Mouse (Mus musculus) urinary bladder, postnatal 36 days (tissue): ENCODE data around the gene Cachd1.

Experiments
- DNase-seq, 2 experiments: peaks; one replicate each; pipeline ENCODE4 v3.0.0; 2022; ENCODE audit warnings: low spot score in 2 of 2, mixed read lengths in 1 of 2

Cachd1 gene

DNA sequence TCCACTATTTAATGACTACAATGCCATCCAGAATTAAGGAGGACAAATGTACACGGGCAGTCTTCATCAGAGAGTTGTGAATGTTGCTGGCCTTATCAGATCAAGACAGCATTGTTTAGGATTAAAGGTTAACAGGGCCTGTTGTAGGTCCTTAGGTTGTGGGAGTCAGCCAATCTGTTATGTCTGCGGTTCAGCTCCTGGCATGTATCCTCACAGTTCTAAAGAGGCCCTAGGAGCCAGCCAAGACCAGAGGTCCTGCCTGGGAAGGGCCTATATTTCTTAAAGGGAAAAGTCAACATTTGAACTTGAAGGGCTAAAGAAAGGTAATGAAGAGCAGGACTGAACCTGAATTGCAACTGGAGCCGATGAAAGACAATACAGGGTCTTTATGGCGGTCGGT is 13.7 kb downstream of the Cachd1 start:
- no peak for DNase-seq

DNA sequence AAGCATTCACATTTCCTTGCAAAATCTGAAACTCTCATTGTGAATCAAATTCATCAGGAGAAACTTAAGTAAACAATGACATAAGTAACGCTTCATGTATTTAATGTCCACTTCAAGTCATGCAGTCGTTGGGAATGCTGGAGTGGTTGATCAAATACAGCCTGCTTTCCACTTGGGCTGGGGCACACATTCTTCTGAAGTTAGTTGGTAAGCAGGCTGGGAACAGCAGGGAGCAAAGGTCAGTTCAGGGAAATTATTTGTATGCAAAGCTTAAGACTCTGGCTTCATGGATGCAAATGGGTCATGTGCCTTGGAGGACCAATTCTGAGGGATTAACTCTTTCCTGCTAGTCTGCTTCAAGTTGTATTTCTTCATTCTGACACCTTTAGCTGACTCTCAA is 16.7 kb downstream of the Cachd1 start:
- no peak for DNase-seq

DNA sequence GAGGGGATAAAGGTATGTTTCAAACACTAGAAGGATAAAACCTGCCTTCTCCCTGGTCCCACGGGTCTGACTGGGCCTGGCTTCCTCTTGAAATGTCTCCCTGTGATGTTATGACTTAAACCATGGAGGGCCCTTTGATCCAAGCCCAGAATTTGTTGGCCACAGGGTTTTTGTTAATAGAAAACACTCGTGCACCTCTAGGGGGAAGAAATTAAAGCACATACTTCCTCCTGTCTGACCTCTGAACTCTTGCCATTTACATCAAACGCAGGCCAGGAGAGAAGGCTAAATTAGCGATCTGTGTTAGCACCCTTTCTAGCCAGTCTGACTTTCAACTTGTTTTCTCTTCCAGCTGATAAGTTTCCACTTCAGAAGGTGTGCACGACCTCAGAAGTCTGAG is 19.0 kb downstream of the Cachd1 start:
- DNase-seq: no peak

DNA sequence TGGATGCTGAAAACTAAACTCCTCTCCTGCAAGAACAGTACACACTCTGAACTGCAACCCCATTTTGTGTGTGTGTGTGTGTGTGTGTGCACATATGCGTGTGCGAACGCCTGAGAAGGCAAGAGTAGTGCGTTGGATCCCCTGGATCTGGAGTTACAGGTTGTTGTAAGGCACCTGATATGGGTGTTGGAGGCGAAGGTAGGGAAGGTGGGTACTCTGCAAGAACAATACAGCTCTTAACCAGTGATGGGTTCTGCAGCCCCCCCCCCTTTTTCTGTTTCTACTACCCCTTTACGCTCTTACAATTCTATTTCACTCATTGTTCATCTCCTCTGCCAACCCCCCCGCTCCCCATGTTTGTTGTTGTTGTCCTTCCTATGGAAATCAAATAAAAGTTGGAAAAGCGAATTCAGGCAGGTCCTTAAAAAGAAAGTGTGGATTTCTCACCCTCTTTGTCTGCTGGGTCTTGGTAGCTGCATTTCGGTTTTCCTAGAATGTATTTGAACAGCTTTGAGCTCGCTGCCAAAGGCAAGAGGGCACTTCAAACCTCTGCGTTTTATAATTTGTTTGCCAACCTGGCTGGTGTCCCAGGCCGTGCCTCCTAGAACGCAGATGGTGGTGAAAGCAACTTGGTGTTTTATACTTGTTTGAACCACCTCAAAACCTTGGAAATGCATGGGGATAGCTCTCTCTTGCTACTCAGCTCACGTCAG is 24.4 kb downstream of the Cachd1 start:
- peak in 1 of 2 experiments; percentile 42 for DNase-seq

DNA sequence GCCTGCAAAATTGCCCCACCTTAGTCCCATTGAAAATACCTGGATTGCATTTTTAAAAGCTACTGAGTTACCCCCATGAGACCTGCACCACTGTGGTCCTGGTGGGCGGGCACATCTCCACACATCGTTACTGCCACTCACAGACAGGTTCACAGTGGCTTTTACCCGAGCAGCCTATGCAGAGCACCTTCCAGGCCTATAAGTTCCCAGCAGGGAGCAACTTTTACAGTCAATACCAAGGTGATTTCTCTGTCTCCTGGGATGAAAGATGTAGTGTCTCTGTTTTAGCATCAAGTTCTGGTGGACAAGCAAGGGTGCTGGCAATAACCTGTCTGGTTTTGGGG is 24.9 kb downstream of the Cachd1 start:
- no peak for DNase-seq

DNA sequence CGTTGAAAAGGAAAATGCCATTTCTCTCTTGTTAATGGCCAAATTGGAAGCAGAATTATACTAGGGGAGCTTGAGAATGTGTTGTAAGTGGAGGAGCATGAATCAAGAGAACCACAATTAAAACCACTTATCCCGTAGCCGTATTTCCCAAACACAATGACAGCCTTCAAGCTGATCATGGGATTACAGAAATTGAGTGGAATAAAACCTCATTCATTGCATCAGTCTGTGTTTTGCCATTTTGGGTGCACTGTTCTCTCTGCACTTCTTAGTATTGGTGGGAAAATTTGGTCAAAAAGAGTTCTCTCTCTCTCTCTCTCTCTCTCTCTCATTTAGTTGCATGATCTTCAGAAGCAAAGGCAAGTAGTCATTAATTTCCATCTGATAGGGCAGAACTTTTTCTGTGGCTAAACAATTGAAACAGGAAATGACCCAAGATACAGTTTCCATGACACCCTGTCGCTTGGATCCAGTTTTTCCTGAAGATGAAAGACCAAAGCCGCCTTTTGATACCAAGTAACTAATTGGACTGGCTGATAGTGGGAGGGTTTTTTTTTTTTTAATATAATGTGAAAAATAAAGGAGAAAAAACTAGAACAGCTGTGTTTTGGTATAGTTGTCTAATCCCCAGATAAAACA is 34.7 kb downstream of the Cachd1 start:
- DNase-seq: no peak

DNA sequence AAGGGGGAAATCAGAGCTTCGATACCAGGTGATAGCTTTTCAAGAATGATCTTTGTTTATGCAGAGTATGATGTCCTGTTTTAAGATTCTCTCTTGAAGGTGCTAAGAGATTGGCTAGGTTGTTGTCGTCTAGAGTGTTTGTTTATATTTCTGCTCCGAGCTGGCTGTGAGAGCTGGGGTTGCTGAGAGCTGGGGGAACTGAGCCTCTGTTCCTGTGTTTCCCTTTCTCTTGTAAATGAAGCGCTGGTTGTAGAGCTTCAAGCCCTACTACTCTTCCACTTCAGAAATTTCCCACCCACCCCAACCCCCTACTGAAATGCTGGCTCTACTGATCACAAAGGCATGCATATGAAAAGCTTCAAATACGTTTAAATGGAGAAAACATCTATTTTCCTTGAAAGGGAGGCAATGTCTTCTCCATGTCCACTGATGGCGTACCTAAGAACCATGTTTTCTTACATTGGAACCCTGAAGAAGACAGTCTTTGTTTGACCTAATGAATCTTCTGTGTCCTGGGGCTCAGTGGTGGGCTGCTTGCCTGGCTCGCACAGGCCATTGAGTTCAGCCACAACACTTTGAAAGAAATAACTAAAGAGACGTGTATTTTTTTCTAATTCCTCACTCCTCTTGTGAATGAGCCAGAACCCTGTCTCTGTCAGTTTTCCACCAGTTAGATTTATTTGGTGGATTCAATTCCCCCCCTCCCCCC is 35.5 kb downstream of the Cachd1 start:
- DNase-seq: no peak

DNA sequence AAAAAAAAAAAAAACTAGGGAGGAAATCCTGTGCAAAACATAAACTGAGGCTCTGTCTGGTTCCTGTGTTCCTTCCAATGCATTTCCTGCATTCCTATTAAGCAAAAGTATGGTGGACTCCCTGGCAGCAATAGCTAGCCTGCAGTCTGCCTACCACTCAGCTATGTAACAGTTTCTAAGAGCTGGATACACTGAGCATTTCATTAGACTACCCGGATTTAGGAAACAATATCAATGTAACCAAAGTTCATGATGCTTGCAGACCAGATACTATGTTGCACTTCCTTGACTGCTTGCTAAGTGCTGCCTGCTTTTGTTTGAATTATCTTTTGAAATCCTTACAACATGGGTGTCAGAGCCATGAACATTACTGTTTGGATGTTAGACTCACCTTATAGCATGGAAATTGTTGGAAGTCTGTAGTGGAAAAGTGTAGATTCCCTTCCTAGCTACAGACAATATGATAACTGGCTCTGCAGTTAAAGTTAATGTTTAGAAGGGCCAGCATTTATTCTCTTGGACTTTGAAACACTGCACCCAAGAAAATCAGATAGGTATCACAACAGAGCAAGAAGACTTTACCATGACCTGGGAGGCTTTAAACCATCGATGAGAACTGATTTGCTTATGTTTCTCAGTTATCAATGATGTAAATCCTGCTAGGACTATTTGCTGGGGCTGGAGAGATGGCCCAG is 37.4 kb downstream of the Cachd1 start:
- DNase-seq: no peak

DNA sequence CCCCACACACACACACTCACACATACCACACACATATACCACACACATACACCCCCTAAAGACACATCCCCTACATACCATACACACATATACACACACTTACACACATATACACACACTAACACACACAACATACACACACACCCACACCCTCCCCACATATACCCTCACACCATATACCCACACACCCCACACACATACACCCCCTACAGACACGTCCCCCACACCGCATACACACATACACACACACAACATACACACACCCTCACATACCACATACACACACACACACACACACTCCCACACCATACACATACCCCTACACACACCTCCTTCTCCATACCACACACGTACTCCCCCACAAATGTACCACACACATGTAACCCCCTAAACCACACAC is 42.8 kb downstream of the Cachd1 start:
- no peak for DNase-seq

DNA sequence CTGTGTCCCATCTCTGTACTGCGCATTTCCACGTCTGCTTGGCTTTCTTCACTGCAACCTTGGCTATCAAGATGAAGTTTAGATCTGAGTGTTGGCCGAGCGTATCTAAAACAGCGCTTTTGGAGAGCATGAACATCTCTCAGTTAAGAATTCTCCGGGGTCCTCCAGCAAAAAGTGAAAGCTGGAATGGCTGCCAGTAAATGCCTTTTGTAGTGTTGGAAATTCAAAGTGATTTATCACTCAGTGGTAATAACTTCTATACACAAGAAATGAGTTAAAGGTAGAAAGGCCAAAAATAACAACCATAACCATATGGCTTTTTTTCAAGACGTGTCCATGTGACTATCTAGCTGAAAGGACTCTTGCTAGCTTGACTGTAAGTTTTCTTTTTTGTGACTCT is 46.1 kb downstream of the Cachd1 start:
- DNase-seq: no peak

DNA sequence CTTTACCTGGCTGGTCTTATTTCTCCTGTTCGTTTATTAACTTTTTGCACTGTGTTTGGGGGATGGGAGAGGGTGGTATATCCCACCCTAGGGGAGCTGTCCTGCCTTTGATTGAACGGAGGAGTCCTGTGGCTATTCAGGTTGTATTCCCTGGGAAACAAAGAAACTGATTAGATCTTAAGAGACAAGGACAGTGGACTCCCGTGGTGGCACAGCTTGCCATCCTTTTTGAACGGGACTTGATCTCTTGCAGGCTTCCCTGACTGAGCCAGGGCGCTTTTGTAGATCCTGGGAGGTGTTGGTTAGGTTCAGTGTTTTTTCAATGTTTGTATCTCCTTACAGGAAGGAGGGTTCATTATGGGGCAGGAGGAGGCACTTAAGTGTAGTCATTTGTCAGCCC is 50.9 kb downstream of the Cachd1 start:
- no peak for DNase-seq

DNA sequence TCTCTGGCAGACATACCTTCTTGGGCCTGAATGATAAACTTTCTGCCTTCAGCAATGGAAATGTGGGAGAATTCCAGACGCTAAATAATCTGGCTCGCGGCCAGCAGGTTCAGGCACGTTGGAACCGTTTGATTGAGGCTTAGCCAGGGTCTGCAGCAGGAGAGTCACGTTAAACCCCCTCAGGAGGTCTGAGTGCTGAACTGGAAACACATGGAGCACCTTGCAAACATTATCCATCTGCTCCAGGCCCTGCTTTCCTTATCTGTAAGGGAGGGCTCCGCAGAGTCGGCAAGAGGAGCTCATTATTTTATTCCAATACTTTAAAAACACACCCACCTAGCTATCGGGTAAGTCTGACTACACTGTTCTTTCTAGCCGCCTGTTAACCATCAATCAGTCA is 52.3 kb downstream of the Cachd1 start:
- DNase-seq: no peak

DNA sequence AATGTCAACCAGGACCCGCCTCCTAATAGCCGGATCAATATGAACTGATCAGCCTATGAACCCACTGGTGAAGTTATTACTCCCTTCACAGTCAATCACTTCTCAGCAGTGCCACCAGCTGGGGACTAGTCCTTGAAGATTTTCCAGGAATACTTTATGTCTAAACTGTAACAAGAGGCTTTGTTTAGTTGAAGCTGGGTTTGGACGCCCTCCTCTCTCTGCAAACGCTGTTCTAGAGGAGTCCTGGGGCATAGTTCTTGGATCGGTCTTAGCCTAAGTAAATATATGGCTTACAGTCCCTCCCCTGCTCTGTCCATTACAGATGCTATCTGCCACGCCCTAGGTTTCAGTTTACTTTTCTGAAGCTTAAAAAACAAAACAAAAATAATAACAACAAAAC is 60.7 kb downstream of the Cachd1 start:
- no peak for DNase-seq

DNA sequence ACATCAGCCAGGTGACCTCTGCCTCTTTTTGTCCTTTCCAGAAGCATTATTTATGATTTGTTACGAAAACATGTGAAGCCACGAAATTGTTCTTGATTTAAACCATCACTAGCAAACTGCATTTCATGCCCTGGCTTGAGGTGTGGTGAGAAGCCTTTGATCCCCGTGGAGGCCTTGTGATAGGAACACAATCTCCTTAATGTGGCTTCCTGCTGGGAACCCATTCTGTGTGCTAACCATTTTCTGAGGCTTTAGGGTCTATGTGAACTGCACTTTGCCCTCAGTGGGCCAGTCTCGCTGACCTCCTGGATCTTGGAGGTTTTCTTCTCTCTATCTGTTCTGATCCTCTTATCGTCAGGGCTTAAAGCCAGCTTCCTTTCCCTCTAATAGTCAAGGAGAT is 66.2 kb downstream of the Cachd1 start:
- no peak for DNase-seq

DNA sequence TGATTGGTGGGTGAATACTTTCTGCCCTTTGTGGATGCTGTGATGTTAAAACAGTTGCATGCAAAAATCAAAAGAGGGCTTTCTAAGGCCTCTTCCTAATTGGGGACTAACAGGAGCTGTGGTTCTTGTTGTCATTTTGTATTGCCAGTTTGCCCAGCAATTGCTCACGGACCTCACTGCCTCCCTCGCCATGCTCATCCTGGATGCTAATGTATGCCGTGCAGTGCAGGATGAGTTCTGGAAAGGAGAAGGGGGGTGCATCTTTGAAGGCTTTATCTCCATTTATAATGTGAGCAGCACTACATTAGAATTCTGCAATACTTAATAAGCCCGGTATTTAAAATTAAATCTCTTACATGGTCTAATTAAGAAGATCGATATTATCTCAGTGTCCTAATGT is 66.6 kb downstream of the Cachd1 start:
- DNase-seq: no peak

DNA sequence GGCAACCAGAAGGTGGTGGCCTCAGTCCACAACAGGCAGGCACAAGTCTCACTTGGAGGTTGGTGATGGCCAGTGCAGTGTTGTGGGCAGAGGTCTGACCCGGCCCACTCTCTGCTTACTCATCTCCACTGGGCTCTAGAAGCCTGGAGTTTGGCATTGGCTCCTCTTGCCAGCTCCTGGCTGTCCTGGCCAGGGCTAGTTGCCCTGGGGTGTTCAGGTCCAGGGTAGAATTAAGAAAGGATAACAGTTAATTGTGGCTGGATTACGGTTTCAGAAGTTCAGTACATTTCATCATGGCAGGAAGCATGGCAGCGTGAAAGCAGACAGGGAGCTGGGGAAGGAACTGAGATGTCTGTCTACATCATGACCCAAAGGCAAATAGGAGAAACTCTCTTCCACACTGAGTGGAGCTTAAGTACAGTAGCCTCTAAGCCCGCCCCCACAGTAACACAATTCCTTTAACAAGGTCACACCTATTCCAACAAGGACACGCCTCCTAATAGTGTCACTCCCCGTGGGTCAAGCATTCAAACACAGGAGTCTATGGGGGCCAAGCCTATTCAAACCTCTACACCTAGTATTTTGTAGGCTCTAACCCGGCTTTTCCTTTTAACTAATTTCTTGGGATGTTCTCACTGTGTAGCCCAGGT is 74.5 kb downstream of the Cachd1 start:
- no peak for DNase-seq

DNA sequence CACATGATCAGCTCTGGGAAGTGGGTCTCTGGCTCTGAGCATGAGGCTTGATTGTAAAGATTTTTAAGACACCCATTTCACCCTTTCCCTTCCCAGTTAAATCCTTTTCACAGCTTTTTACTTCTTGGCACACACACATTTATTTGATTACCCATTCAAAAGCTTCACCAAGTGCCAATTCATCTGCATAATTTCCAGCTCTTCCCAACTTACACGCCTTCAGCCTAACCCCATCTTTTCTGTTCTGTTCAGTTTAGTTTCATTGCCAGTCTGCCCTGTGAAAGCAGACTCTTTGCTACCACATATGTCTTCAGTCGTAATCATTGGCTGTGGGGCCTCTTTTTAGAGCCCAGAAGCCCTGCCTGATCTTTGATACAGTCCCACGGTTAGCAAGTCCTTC is 76.0 kb downstream of the Cachd1 start:
- no peak for DNase-seq

DNA sequence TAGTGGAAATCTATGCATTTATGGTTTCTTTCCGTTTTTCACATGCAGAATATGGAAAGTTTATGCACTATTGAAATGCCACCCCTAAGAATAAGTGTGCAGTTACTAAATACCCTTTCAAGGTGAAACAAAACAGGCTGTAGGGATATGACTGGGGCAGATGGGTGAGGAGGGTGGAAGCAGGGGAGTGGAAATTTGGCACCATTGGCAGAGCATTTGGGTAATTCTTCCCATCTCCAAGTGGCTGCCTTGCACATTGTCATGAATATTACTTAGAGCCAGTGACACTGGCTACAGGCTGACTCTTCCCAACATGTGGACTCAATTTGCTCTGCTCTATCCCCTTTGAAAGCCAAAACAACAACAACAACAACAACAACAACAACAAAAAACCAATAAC is 77.0 kb downstream of the Cachd1 start:
- DNase-seq: no peak

DNA sequence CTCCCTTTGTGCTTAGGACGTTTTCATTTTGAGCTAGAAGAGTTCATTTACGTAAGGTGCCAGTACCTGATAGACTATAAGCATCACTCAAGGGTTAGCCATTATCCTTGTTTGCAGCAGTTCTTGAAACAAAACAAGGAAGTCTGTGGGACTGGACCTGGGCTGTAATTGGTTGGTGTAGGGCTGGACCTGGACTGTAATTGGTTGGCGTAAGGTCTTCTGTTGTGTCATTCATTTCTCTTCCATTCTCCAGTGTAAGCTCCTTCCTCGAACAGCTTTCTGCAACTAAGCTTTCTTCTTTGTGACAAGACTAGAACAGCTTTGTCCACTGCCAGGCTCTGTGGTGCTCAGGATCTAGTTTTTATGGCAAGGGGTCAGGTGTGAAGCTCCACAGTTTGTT is 78.9 kb downstream of the Cachd1 start:
- DNase-seq: no peak

DNA sequence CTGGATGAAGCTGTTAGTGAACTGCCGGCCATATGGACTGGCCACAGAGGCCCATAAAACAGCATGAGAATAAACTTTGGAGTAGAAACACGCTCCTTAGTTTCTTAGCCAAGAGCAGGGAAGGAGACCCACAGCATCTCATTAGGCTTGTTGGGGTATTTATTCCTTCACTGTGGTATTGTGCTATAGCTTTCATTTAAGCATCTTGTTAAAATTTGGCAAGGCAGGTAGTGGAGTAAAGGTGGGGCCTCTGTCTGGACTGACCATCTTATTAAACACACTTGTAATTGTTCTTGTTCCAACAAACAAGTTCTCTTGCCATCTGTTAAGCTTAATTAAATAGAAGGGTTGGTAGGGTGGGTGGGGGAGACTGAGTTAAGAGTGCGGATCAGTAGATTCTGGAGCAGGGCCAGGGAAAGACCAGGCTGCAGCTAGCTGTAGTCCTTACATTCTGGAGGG is 81.0 kb downstream of the Cachd1 start:
- no peak for DNase-seq

DNA sequence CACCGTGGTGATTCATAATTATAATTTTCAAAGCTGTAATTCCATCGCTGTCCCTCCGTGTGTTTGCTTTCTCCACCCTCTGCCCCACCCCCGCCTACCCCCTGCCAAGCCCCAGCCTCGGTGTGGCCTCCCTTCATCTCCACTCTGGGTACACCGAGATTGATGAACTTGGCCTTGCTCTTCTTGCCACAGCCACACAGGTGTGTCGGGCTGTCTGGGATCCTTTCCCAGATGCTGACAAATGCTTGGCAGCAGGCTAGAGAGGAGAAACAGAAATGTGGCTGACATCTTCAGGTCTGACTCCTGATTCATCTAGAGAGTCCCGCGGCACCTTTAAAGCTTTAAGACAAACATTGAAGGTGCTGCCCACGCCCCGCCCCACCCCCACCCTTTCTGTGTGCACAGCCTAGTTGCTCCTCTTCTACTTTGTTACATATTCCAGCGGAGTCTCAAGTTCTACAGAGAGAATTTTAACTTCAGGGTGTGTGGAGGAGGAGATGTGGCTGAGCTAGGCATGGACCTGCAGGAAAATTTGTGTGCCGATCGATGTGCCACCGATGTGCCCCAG is 87.5 kb downstream of the Cachd1 start:
- DNase-seq: no peak

DNA sequence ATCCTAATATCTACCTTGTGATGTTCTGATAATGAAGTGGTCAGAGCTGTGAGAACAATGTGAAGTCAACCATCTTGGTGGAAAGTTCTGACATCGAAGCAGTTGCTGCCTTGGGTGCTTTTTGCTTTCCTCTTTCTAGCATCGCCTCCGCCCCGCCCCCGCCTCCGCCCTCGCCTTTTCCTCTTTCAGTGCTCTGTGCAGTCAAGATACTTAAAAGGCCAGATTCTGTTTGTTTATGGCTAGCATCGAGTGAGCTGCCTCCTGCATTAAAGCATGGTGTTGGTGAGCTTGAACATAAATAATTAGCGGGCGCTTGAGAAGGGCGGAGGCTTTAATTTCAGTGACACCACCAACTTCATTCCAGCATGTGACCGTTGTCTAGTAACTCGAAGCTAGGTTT is 88.9 kb downstream of the Cachd1 start:
- no peak for DNase-seq
